Mouse (Mus musculus) heart, adult 2 months (tissue): Measurements from ENCODE around the gene Tpr. TPM values are rescaled to one million over a fixed set of nuclear protein-coding genes. Genes with fewer than 3 reads are reported as not detected.
A peak's percentile ranks its signal among the peaks of the same experiment; 100 is the strongest.

Experiments used
- DNase-seq, 2 experiments: peaks; one replicate each; pipeline ENCODE4 v3.0.0; 2021
- H3K27ac ChIP-seq: fragments of 200-600 bp; 2 replicates; pipeline ENCODE4 v1.8.1; 2022
- H3K27me3 ChIP-seq: fragments of 200-500 bp; 2 replicates; pipeline ENCODE4 v1.6.1; 2012; ENCODE audit warnings: mild to moderate bottlenecking, low read length, inconsistent platforms, mixed read lengths; ENCODE audit not compliant: control insufficient read depth, insufficient read depth
- H3K36me3 ChIP-seq: fragments of 200-500 bp; 2 replicates; pipeline ENCODE4 v1.6.1; 2012; ENCODE audit warnings: low read length, inconsistent platforms; ENCODE audit not compliant: control insufficient read depth, insufficient read depth
- H3K4me1 ChIP-seq: fragments of 200-500 bp; 2 replicates; pipeline ENCODE4 v1.6.1; 2011; ENCODE audit warnings: low read length; ENCODE audit not compliant: control insufficient read depth, insufficient read depth
- H3K4me3 ChIP-seq: fragments of 200-600 bp; 2 replicates; pipeline ENCODE4 v1.8.1; 2022
- H3K79me2 ChIP-seq: fragments of 200-500 bp; replicated peaks from 2 replicates; pipeline ENCODE4 v1.6.1; 2012; ENCODE audit warnings: mild to moderate bottlenecking, inconsistent platforms, low read length, moderate library complexity, mixed read lengths; ENCODE audit not compliant: control insufficient read depth, insufficient read depth
- H3K9ac ChIP-seq: fragments of 200-500 bp; 2 replicates; pipeline ENCODE4 v1.6.1; 2012; ENCODE audit warnings: low read depth, mild to moderate bottlenecking, control low read depth, inconsistent platforms, low read length, mixed read lengths
- CTCF ChIP-seq: fragments of 200-600 bp; IDR thresholded peaks from 2 replicates; pipeline ENCODE4 v1.8.1; 2022; ENCODE audit warnings: antibody characterized with exemption, mild to moderate bottlenecking, moderate library complexity
- EP300 ChIP-seq: fragments of 200-500 bp; IDR thresholded peaks from 2 replicates; pipeline ENCODE4 v1.6.1; 2011; ENCODE audit warnings: low read depth, low read length, control low read depth; ENCODE audit not compliant: insufficient read depth
- POLR2A ChIP-seq: fragments of 200-500 bp; IDR thresholded peaks from 2 replicates; pipeline ENCODE4 v1.6.1; 2011; ENCODE audit warnings: mild to moderate bottlenecking, low read depth, low read length, control low read depth; ENCODE audit not compliant: insufficient read depth
- WGBS: fragments of 180-500 bp; shearing (Covaris S2); methylation state at CpG from one replicate; pipeline ENCODE4 v1.1.7; 2018; 5-methylcytosine and 5-hydroxymethylcytosine counted together
- intact Hi-C: fragments of 180-260 bp; cut with DNase I; formaldehyde crosslinking; loops from one replicate; pipeline ENCODE4 v1.15.1; 2025
- polyA plus RNA-seq: library from polyadenylated mRNA; depleted of rRNA; stranded (reverse); fragments of >200 nt; gene quantifications from 2 replicates; pipeline ENCODE4 v1.2.3, GENCODE M21; 2012
- total RNA-seq, 2 experiments: library from RNA; stranded (reverse); gene quantifications; 2 replicates each; pipeline ENCODE4 v1.2.3; 2021

Tpr gene
- total and polyA plus RNA-seq, 3 experiments = 58.1 to 125 (median 109) TPM

DNA sequence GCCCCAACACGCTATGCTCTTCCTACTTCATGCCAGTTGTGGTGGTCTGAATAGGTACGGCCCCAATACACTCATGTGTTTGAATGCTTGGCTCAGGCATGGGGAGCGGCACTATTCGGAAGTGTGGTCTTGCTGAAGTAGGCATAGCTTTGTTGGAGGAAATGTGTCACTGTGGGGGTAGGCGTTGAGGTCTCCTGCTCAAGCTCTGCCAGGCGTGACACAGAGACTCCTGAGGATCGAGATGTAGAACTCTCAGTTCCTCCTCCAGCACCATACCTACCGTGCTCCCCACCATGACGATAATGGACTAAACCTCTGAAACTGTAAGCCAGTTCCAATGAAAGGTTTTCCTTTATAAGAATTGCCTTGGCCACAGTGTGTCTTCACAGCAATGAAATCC, 5.1 kb upstream of the Tpr start:
- intact Hi-C loops = no loop called here
- no peaks in the 10 kb centered on the region for H3K4me1 ChIP-seq
- H3K27ac ChIP-seq = no peak overlapping the region
- peaks cover 1% of the 10 kb centered on the region for H3K79me2 ChIP-seq
- WGBS = 90% methylated on average over 9 of the region's 9 CpGs
- DNase-seq = peak in 1 of 2 experiments; percentile 35
- TF ChIP-seq POLR2A (no peak), CTCF (no peak), EP300 (no peak)
- H3K4me3 ChIP-seq = no peak overlapping the region
- H3K9ac ChIP-seq = no peak overlapping the region
- no peaks in the 10 kb centered on the region; the same call in none of the 2 replicates for H3K36me3 ChIP-seq
- no peaks in the 10 kb centered on the region for H3K27me3 ChIP-seq

DNA sequence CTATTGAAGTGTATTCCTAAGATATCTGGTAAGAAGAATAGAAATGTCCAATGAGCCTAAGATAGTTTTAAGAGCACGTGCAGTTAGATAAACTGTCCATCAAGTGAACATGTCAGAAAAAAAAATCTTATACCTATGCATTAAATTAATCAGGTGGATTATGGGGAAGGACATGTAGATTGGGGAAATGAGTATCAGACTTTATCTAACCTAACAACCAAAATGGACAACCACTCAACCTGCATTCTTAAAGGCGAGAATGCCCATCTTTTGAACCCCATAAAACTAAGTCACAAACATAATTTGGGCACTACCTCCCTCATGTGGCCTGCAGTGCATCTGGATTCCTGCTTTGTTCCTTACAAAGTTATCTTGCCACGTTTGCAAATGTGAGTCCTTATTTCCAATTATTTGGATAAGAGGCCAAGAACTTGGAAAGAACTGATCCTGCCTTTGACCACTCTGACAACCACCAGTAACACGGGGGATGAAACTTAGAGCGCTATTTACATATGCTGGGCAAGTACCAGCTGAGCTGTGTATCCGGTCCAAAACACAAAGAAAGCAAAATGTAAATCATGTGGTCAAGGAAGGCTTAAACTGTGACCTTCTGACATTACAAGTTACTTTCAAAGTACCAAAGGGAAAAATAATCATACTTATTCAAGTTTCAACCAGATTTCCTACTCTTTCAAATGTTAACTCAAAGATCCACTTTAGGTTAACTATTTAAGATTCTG, 3.1 kb upstream of the Tpr start:
- Histone ChIP-seq H3K4me1 (no peaks in the 10 kb centered on the region), H3K79me2 (peaks cover 1% of the 10 kb centered on the region), H3K36me3 (no peaks in the 10 kb centered on the region; the same call in none of the 2 replicates), H3K27ac (no peak overlapping the region), H3K4me3 (no peak overlapping the region), H3K27me3 (no peaks in the 10 kb centered on the region), H3K9ac (no peak overlapping the region)
- WGBS = 89% methylated on average over 6 of the region's 6 CpGs
- DNase-seq = no peak
- TF ChIP-seq POLR2A (no peak), EP300 (no peak), CTCF (no peak)
- intact Hi-C loops = loop anchor here (5.0 kb wide), 1 partner anchor 1038 kb away; the partner anchor contains the start of genes Swt1 and Trmt1l

DNA sequence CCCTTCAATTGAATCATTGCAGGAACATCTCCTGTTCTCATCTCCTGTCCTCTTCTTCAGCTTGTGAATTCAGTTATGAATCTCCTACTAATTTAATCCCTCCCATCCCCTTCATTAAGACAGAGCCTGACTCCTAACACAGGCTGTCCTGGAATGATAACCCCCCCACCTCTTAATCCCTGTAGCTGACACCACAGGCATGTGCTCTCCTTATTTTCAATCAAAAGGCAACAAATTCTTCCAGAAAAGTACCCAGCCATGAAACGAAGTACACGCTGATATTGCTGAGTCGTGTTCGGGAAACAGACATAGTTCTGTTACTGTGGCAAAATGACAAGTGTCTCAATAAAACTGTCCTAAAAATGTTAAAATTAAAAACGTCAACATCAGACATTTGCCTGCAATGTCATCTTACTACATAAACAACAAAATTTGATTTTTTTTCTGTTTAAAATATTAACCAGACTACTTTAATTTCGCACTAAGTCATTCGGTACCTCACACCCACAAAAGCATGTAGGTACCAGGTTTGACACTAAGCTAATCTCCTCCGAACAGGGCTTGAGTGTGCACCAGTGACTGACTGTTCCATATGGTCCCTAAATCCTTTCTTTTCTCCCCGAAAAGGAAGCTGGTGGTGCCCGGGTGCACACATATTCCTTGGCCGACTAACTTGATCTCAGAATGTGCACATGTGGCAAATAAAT, 554 bp upstream of the Tpr start:
- Histone ChIP-seq H3K9ac (peak overlapping the region; percentile 61), H3K27me3 (no peaks in the 10 kb centered on the region), H3K4me1 (peaks cover 1% of the 10 kb centered on the region; the same call in 1 of the 2 replicates), H3K79me2 (peaks cover 5% of the 10 kb centered on the region), H3K4me3 (peak overlapping the region; percentile 61), H3K36me3 (peaks cover 2% of the 10 kb centered on the region), H3K27ac (peak overlapping the region; percentile 99)
- no peak for TF ChIP-seq CTCF
- TF ChIP-seq POLR2A = no peak
- no peak for TF ChIP-seq EP300
- intact Hi-C loops = loop anchor here (5.0 kb wide), 1 partner anchor 1035 kb away; the partner anchor contains the start of genes Swt1 and Trmt1l
- no peak for DNase-seq
- 11% methylated on average over 11 of the region's 11 CpGs for WGBS

DNA sequence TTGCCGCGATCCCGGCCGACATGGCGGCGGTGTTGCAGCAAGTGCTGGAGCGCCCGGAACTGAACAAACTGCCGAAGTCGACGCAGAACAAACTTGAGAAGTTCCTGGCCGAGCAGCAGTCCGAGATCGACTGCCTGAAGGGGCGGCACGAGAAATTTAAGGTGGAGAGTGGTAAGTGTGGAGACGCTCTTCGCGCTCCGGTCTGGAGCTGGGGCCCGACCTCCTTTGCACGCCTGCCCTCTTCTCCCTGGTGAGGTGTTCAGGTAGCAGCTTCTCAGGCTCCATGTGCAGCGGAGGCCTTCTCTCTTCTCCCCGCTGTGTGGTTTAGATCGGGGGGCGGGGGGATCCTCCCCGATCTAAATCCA, 832 bp downstream of the Tpr start:
- Histone ChIP-seq H3K36me3 (peaks cover 5% of the 10 kb centered on the region), H3K4me1 (peaks cover 1% of the 10 kb centered on the region; the same call in 1 of the 2 replicates), H3K27ac (peak overlapping the region; percentile 84), H3K27me3 (no peaks in the 10 kb centered on the region), H3K79me2 (peaks cover 3% of the 10 kb centered on the region), H3K4me3 (peak overlapping the region; percentile 61), H3K9ac (peak overlapping the region; percentile 82)
- under 1% methylated on average over 27 of the region's 27 CpGs for WGBS
- DNase-seq = no peak
- no peak for TF ChIP-seq POLR2A
- 0 out of 2 replicates have a peak, but pooled peaks have one; percentile 8 for TF ChIP-seq EP300
- intact Hi-C loops = loop anchor here (5.0 kb wide), 1 partner anchor 1034 kb away; the partner anchor contains the start of genes Swt1 and Trmt1l

DNA sequence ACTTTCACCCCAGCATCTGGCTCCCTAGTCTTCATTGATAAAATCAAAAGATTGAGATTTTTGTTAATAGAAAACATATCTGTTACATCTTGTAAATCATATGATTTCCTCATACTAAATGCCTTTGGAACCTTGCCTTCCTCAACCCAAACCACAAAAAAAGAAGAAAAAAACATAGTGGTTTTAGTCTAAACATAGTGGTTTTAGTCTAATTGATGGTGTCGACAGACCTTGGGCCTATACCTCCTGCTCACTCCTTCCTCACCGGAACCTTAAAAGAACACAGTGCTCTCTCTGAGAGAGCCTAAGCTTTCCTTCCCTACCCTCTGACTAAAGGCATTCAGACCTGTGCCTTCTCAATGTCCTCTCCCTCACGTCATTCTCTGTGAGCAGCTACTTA, 3.4 kb downstream of the Tpr start:
- Histone ChIP-seq H3K36me3 (peaks cover 10% of the 10 kb centered on the region), H3K4me1 (peaks cover 1% of the 10 kb centered on the region; the same call in 1 of the 2 replicates), H3K4me3 (no peak overlapping the region), H3K27me3 (no peaks in the 10 kb centered on the region), H3K79me2 (peaks cover 3% of the 10 kb centered on the region), H3K27ac (no peak overlapping the region), H3K9ac (no peak overlapping the region)
- TF ChIP-seq POLR2A (no peak), EP300 (no peak), CTCF (no peak)
- no peak for DNase-seq
- 84% methylated on average over 3 of the region's 3 CpGs for WGBS
- intact Hi-C loops = no loop called here

DNA sequence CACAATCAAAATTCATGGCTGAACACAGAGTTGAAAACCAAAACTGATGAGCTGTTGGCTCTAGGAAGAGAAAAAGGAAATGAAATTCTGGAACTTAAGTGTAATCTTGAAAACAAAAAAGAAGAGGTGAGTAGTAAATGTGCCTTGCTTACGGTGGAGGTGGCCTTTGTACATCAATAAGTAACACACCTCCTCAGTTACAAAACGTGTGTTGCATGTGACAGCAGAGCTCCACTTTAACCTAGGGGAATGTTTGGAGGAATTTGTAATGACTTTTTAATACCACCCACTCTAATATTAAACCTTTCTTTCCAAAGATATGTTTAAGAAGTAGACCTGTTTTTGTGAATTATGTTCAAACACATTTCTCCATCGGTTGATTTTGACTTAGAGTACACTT, 11.3 kb downstream of the Tpr start:
- WGBS = 84% methylated on average over 3 of the region's 3 CpGs
- no peak overlapping the region for H3K4me3 ChIP-seq
- H3K79me2 ChIP-seq = no peaks in the 10 kb centered on the region; the same call in 1 of the 2 replicates
- H3K27me3 ChIP-seq = no peaks in the 10 kb centered on the region
- TF ChIP-seq CTCF (no peak), EP300 (no peak), POLR2A (no peak)
- intact Hi-C loops = no loop called here
- H3K4me1 ChIP-seq = no peaks in the 10 kb centered on the region; the same call in 1 of the 2 replicates
- DNase-seq = no peak
- H3K36me3 ChIP-seq = peaks cover 22% of the 10 kb centered on the region
- no peak overlapping the region for H3K9ac ChIP-seq
- no peak overlapping the region for H3K27ac ChIP-seq
